Mouse (Mus musculus) bone marrow macrophage, adult 2 months (primary cell): ENCODE data around the gene Batf3.

ENCODE experiments used
- CTCF ChIP-seq: IDR thresholded peaks from 2 replicates; pipeline ENCODE4 v1.5.1; 2012; ENCODE audit warnings: low read depth, mild to moderate bottlenecking, low read length, moderate library complexity
- POLR2A ChIP-seq: IDR thresholded peaks from 2 replicates; pipeline ENCODE4 v1.6.1; 2012; ENCODE audit warnings: mild to moderate bottlenecking, low read depth, low read length, borderline replicate concordance

- TF ChIP-seq CTCF (no peak), POLR2A (no peak)
These were observed 53.4 kb downstream of the Batf3 start for GRCm38 (mm10) chr1:191150924-191151605.
